Mouse (Mus musculus) neural tube, embryonic 15.5 days (tissue): ENCODE measurements at regions not wholly inside any gene's neighbourhood (a gene's known extent, or its start where the extent isn't known, plus 50 kb on each side); places are given as distances from the start of the nearest gene placed in this dataset.
A peak's percentile ranks its signal among the peaks of the same experiment; 100 is the strongest.
"Not testable (repeated sequence)": the region's sequence is repeated elsewhere in the genome, so short reads cannot be mapped to it uniquely, and the experiment has no call there.

Source experiments
- ATAC-seq: fragments of 200-750 bp; cut with Nextera tagmentation; 2 replicates; pipeline ENCODE4 v1.8.0; 2017; ENCODE audit warnings: mild to moderate bottlenecking, moderate TSS enrichment, moderate library complexity; ENCODE audit not compliant: low FRiP score
- H3K27ac ChIP-seq: fragments of 300-500 bp; sonication (generic); replicated peaks from 2 replicates; pipeline ENCODE4 v1.5.1; 2015; ENCODE audit warnings: mild to moderate bottlenecking, inconsistent platforms
- H3K27me3 ChIP-seq: fragments of 300-500 bp; sonication (generic); replicated peaks from 2 replicates; pipeline ENCODE4 v1.6.1; 2015; ENCODE audit warnings: inconsistent platforms
- H3K36me3 ChIP-seq: fragments of 300-500 bp; sonication (generic); 2 replicates; pipeline ENCODE4 v1.6.1; 2015; ENCODE audit warnings: inconsistent platforms
- H3K4me1 ChIP-seq: fragments of 300-500 bp; sonication (generic); 2 replicates; pipeline ENCODE4 v1.6.1; 2015; ENCODE audit warnings: inconsistent platforms
- H3K4me2 ChIP-seq: fragments of 300-500 bp; sonication (generic); 2 replicates; pipeline ENCODE4 v1.6.1; 2015; ENCODE audit warnings: inconsistent platforms, mild to moderate bottlenecking, moderate library complexity
- H3K4me3 ChIP-seq: fragments of 300-500 bp; sonication (generic); replicated peaks from 2 replicates; pipeline ENCODE4 v1.5.1; 2015; ENCODE audit warnings: mild to moderate bottlenecking, inconsistent platforms
- H3K9ac ChIP-seq: fragments of 300-500 bp; sonication (generic); replicated peaks from 2 replicates; pipeline ENCODE4 v1.6.1; 2015; ENCODE audit warnings: mild to moderate bottlenecking, inconsistent platforms
- H3K9me3 ChIP-seq: fragments of 300-500 bp; sonication (generic); replicated peaks from 2 replicates; pipeline ENCODE4 v1.6.1; 2016; ENCODE audit warnings: inconsistent platforms
- WGBS: fragments of 180-500 bp; shearing (Covaris S2); methylation state at CpG from one replicate; pipeline ENCODE4 v1.1.7; 2015; ENCODE audit warnings: mixed read lengths; 5-methylcytosine and 5-hydroxymethylcytosine counted together

- peak overlapping the region; percentile 48 for H3K27ac ChIP-seq
- H3K27me3 ChIP-seq, result no peaks in the 10 kb centered on the region
- no peak overlapping the region for H3K4me3 ChIP-seq
- H3K4me2 ChIP-seq, result no peak overlapping the region
- H3K36me3 ChIP-seq, result no peaks in the 10 kb centered on the region
- H3K9ac ChIP-seq, result no peak overlapping the region
- 20% methylated on average over 9 of the region's 9 CpGs for WGBS
- no peaks in the 10 kb centered on the region for H3K9me3 ChIP-seq
- ATAC-seq, result peak; percentile 68; the same call in 1 of the 2 replicates
- peaks cover 18% of the 10 kb centered on the region for H3K4me1 ChIP-seq
Observed at GRCm38 (mm10) chr5:129353549-129353948, 147.5 kb upstream of the Sfswap start.

DNA sequence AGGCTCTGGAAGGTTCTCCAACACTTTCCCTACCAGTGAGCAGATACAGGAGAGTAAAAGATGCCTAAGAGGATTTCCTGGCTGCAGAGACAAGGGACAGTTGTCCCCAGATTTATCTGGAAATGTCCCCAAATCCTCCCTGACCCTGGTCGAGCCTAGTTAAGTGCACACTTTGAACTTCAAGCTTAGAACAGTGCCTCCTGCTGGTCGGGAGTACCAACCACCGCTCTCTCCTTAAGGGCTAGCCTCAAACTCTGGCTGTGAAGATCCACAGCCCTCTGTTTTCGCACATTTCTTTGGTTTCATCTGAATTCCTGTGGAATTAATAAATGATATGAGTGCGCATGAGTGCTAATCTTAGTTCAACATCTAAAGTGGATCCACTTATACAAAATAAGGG is 146.1 kb upstream of the Sfswap start:
- no peaks in the 10 kb centered on the region for H3K9me3 ChIP-seq
- no peak overlapping the region for H3K27ac ChIP-seq
- no peaks in the 10 kb centered on the region for H3K36me3 ChIP-seq
- H3K4me1 ChIP-seq, result peaks cover 18% of the 10 kb centered on the region
- H3K27me3 ChIP-seq, result no peaks in the 10 kb centered on the region
- ATAC-seq, result no peak
- H3K4me3 ChIP-seq, result no peak overlapping the region
- no peak overlapping the region for H3K9ac ChIP-seq
- 85% methylated on average over 5 of the region's 5 CpGs for WGBS
- no peak overlapping the region for H3K4me2 ChIP-seq

- Histone ChIP-seq H3K9me3 (no peaks in the 10 kb centered on the region), H3K4me3 (no peak overlapping the region), H3K27ac (no peak overlapping the region), H3K27me3 (no peaks in the 10 kb centered on the region), H3K4me2 (no peak overlapping the region), H3K4me1 (no peaks in the 10 kb centered on the region), H3K36me3 (no peaks in the 10 kb centered on the region), H3K9ac (no peak overlapping the region)
- no peak for ATAC-seq
- WGBS, result 81% methylated on average over 2 of the region's 2 CpGs
Observed at GRCm38 (mm10) chr5:129361527-129361926, 139.5 kb upstream of the Sfswap start.

DNA sequence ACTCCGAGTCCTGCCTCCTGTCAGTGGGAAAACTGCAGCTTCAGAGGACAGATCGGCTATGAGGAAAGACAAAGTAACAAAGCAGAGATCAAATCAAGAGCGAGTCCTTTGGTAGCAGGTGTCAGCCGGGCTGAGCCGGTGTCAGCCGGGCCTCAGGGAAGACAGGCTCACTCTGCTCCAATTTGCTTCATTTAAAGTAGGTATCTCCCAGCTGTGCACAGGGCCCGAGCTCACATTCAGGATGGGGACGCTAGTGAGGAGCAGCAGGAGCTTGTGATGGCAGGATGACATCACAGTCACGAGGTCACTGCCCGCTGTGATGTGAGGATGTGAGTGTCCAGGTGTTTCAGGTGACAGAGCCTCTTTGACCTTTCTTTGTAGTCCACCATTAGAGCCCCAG is 137.8 kb upstream of the Sfswap start:
- H3K4me1 ChIP-seq, result no peaks in the 10 kb centered on the region
- no peak overlapping the region for H3K4me3 ChIP-seq
- H3K36me3 ChIP-seq, result no peaks in the 10 kb centered on the region
- no peaks in the 10 kb centered on the region for H3K27me3 ChIP-seq
- WGBS, result 59% methylated on average over 10 of the region's 10 CpGs
- no peak overlapping the region for H3K4me2 ChIP-seq
- no peak for ATAC-seq
- H3K27ac ChIP-seq, result no peak overlapping the region
- no peak overlapping the region for H3K9ac ChIP-seq
- H3K9me3 ChIP-seq, result no peaks in the 10 kb centered on the region

GRCm38 (mm10) chr5:129365026-129365425 is 136.0 kb upstream of the Sfswap start:
- Histone ChIP-seq H3K4me1 (no peaks in the 10 kb centered on the region), H3K9ac (no peak overlapping the region), H3K4me2 (no peak overlapping the region), H3K9me3 (no peaks in the 10 kb centered on the region), H3K27me3 (no peaks in the 10 kb centered on the region), H3K36me3 (no peaks in the 10 kb centered on the region), H3K4me3 (no peak overlapping the region), H3K27ac (no peak overlapping the region)
- no peak for ATAC-seq
- 79% methylated on average over 8 of the region's 8 CpGs for WGBS

DNA sequence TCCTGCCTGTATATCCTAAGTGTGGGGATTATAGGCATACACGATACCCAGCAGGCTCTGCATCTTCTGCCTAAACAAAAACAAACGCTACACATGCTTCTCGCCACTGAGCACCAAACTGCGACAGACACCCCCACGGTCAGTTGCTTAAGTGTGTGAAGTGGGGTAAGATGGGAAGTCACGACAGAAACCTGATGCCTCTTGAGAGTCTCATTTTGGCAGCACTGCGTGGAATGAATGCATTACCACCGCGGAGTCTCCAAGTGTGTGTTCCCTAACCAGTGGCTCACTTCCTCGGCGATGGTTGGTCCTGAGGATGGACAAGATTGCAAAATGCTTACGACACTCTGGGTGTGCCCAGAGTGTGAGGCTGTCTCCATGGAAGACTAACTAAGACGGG is 133.8 kb upstream of the Sfswap start:
- H3K36me3 ChIP-seq, result no peaks in the 10 kb centered on the region
- no peak overlapping the region for H3K27ac ChIP-seq
- no peaks in the 10 kb centered on the region for H3K27me3 ChIP-seq
- H3K4me1 ChIP-seq, result no peaks in the 10 kb centered on the region
- no peak overlapping the region for H3K4me3 ChIP-seq
- no peak for ATAC-seq
- WGBS, result 88% methylated on average over 13 of the region's 13 CpGs
- H3K4me2 ChIP-seq, result no peak overlapping the region
- no peaks in the 10 kb centered on the region for H3K9me3 ChIP-seq
- H3K9ac ChIP-seq, result no peak overlapping the region

- Histone ChIP-seq H3K36me3 (no peaks in the 10 kb centered on the region), H3K9ac (no peak overlapping the region), H3K27ac (no peak overlapping the region), H3K4me2 (no peak overlapping the region), H3K4me3 (no peak overlapping the region), H3K4me1 (0 out of 2 replicates have a peak, but pooled peaks cover 2% of the 10 kb centered on the region), H3K27me3 (no peaks in the 10 kb centered on the region), H3K9me3 (peaks cover 7% of the 10 kb centered on the region; the same call in 1 of the 2 replicates)
- ATAC-seq, result no peak
- WGBS, result 94% methylated on average over 7 of the region's 7 CpGs
Observed at GRCm38 (mm10) chr5:129380861-129381260, 120.2 kb upstream of the Sfswap start.

GRCm38 (mm10) chr5:129384976-129385375 is 116.0 kb upstream of the Sfswap start:
- Histone ChIP-seq H3K9me3 (no peaks in the 10 kb centered on the region), H3K27me3 (no peaks in the 10 kb centered on the region; the same call in 1 of the 2 replicates), H3K36me3 (no peaks in the 10 kb centered on the region), H3K27ac (no peak overlapping the region), H3K4me3 (no peak overlapping the region), H3K4me2 (no peak overlapping the region), H3K9ac (no peak overlapping the region), H3K4me1 (peaks cover 5% of the 10 kb centered on the region; the same call in 1 of the 2 replicates)
- no peak for ATAC-seq
- WGBS, result 96% methylated on average over 8 of the region's 8 CpGs

GRCm38 (mm10) chr5:129385965-129386643 is 114.9 kb upstream of the Sfswap start:
- not testable (repeated sequence) for H3K4me2 ChIP-seq, H3K9me3 ChIP-seq, H3K36me3 ChIP-seq, H3K27me3 ChIP-seq, H3K4me1 ChIP-seq, H3K9ac ChIP-seq, H3K4me3 ChIP-seq, H3K27ac ChIP-seq
- peak; percentile 90 for ATAC-seq
- 61% methylated on average over 2 of the region's 7 CpGs for WGBS

DNA sequence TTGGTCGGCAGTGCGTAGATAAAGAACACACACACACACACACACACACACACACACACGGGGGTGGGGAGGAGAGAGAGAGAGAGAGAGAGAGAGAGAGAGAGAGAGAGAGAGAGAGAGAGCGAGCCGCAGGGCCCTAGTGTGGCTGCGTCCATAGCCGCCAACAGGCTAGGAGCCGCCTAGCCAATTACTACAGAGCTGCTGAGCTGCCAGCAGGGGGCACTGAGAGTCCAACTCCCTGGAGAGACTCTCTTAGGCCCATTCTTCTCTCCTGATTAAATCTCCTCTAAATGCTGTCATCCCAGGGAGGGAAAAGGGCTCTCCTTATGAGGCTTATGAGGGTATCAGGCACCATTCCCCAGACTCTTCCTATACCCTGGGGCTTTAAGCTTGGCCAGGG is 114.3 kb upstream of the Sfswap start:
- not testable (repeated sequence) for H3K27me3 ChIP-seq, H3K27ac ChIP-seq, H3K4me2 ChIP-seq, H3K9ac ChIP-seq, H3K9me3 ChIP-seq, H3K36me3 ChIP-seq, H3K4me1 ChIP-seq, H3K4me3 ChIP-seq
- no CpG with 5 or more reads among the region's 8 CpGs for WGBS
- peak; percentile 93 for ATAC-seq

DNA sequence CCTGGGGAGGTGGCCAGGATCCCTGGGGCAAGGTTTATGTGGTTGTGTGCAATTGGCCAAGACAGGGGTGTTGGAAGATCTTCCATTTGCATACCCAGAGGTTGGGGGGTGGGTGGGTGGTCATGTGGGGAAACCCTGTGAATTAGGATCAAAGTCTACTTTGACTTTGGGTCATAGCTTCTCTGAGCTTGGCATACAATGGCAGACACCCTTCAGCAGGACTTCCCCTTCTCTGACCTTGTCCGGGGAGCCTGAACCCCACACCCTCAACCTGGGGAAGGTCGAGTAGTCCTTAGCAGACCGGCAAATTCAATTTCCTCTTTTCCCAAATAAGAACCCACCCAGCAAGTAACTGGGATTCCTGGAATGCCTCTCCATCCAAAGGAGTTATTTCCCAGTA is 113.7 kb upstream of the Sfswap start:
- H3K4me2 ChIP-seq, result no peak overlapping the region
- 81% methylated on average over 3 of the region's 3 CpGs for WGBS
- no peaks in the 10 kb centered on the region for H3K9me3 ChIP-seq
- H3K36me3 ChIP-seq, result no peaks in the 10 kb centered on the region
- H3K4me1 ChIP-seq, result peaks cover 5% of the 10 kb centered on the region
- no peak for ATAC-seq
- H3K4me3 ChIP-seq, result no peak overlapping the region
- H3K9ac ChIP-seq, result no peak overlapping the region
- no peak overlapping the region for H3K27ac ChIP-seq
- no peaks in the 10 kb centered on the region; the same call in 1 of the 2 replicates for H3K27me3 ChIP-seq

GRCm38 (mm10) chr5:129390921-129391371 is 110.1 kb upstream of the Sfswap start:
- Histone ChIP-seq H3K4me3 (no peak overlapping the region), H3K4me2 (no peak overlapping the region), H3K27me3 (no peaks in the 10 kb centered on the region; the same call in 1 of the 2 replicates), H3K9ac (no peak overlapping the region), H3K4me1 (peaks cover 5% of the 10 kb centered on the region), H3K36me3 (no peaks in the 10 kb centered on the region), H3K9me3 (no peaks in the 10 kb centered on the region), H3K27ac (no peak overlapping the region)
- WGBS, result 70% methylated on average over 4 of the region's 4 CpGs
- ATAC-seq, result no peak
